Mouse (Mus musculus) left cerebral cortex, postnatal 14 days (tissue): ENCODE results near the gene Plk5. TPM values are rescaled to one million over a fixed set of nuclear protein-coding genes. Genes with fewer than 3 reads are reported as not detected.

ENCODE experiments used
- DNase-seq, 2 experiments: peaks; one replicate each; pipeline ENCODE4 v3.0.0; 2021 to 2022; ENCODE audit warnings: low spot score in 2 of 2, mixed read lengths in 1 of 2
- intact Hi-C: fragments of 180-260 bp; cut with DNase I; formaldehyde crosslinking; loops from one replicate; pipeline ENCODE4 v1.15.1; 2025
- total RNA-seq, 2 experiments: library from RNA; stranded (reverse); gene quantifications; 2 replicates each; pipeline ENCODE4 v1.2.3; 2021

The Plk5 gene
- total RNA-seq, 2 experiments from 2014 or later = 7.6 to 10.6 TPM

GRCm38 (mm10) chr10:80348981-80349380, 7.3 kb upstream of the Plk5 start:
- no peak for DNase-seq
- intact Hi-C loops = no loop called here

GRCm38 (mm10) chr10:80350292-80350691, 6.0 kb upstream of the Plk5 start:
- intact Hi-C loops = loop anchor here (10.0 kb wide), 1 partner anchor 145 kb away; the partner anchor contains the start of gene Onecut3
- peak; percentile 79 to 87 for DNase-seq

- intact Hi-C loops = loop anchor here (10.0 kb wide), 1 partner anchor 143 kb away; the partner anchor contains the start of gene Onecut3
- DNase-seq = no peak
Measured at GRCm38 (mm10) chr10:80351896-80352295, 4.4 kb upstream of the Plk5 start.

GRCm38 (mm10) chr10:80352727-80353126, 3.5 kb upstream of the Plk5 start:
- intact Hi-C loops = loop anchor here (10.0 kb wide), 1 partner anchor 142 kb away; the partner anchor contains the start of gene Onecut3
- no peak for DNase-seq

- intact Hi-C loops = loop anchor here (10.0 kb wide), 1 partner anchor 139 kb away; the partner anchor contains the start of gene Onecut3
- DNase-seq = no peak
Measured at GRCm38 (mm10) chr10:80355431-80355830, 828 bp upstream of the Plk5 start.

GRCm38 (mm10) chr10:80356737-80357136, 478 bp downstream of the Plk5 start:
- DNase-seq = peak in 1 of 2 experiments; percentile 40
- intact Hi-C loops = loop anchor here (10.0 kb wide), 1 partner anchor 138 kb away; the partner anchor contains the start of gene Onecut3

- DNase-seq = peak in 1 of 2 experiments; percentile 50
- intact Hi-C loops = loop anchor here (10.0 kb wide), 1 partner anchor 137 kb away; the partner anchor contains the start of gene Onecut3
Measured at GRCm38 (mm10) chr10:80357336-80357735, 1.1 kb downstream of the Plk5 start.

- intact Hi-C loops = loop anchor here (10.0 kb wide), 1 partner anchor 137 kb away; the partner anchor contains the start of gene Onecut3
- DNase-seq = no peak
Measured at GRCm38 (mm10) chr10:80357994-80358639, 1.9 kb downstream of the Plk5 start.

GRCm38 (mm10) chr10:80363734-80364133, 7.5 kb downstream of the Plk5 start:
- DNase-seq = no peak
- intact Hi-C loops = no loop called here

- no peak for DNase-seq
- intact Hi-C loops = no loop called here
Measured at GRCm38 (mm10) chr10:80365736-80366135, 9.5 kb downstream of the Plk5 start.

GRCm38 (mm10) chr10:80367954-80368353, 11.7 kb downstream of the Plk5 start:
- no peak for DNase-seq
- intact Hi-C loops = no loop called here

GRCm38 (mm10) chr10:80368392-80368791, 12.1 kb downstream of the Plk5 start:
- no peak for DNase-seq
- intact Hi-C loops = no loop called here

- intact Hi-C loops = loop anchor here (5.0 kb wide), 1 partner anchor 193 kb away; the partner anchor contains the start of gene Efna2
Measured at GRCm38 (mm10) chr10:80369995-80370747, 13.9 kb downstream of the Plk5 start.

GRCm38 (mm10) chr10:80371411-80371966, 15.2 kb downstream of the Plk5 start:
- peak; percentile 69 to 92 for DNase-seq
- intact Hi-C loops = loop anchor here (5.0 kb wide), 1 partner anchor 194 kb away; the partner anchor contains the start of gene Efna2

More at GRCm38 (mm10) chr10:80369995-80370747, 13.9 kb downstream of the Plk5 start:
- DNase-seq = no peak

GRCm38 (mm10) chr10:80371983-80372382, 15.7 kb downstream of the Plk5 start:
- intact Hi-C loops = loop anchor here (5.0 kb wide), 1 partner anchor 195 kb away; the partner anchor contains the start of gene Efna2

GRCm38 (mm10) chr10:80372706-80373105, 16.4 kb downstream of the Plk5 start:
- intact Hi-C loops = loop anchor here (5.0 kb wide), 1 partner anchor 195 kb away; the partner anchor contains the start of gene Efna2
- DNase-seq = no peak

More at GRCm38 (mm10) chr10:80371983-80372382, 15.7 kb downstream of the Plk5 start:
- DNase-seq = no peak

- intact Hi-C loops = loop anchor here (2.0 to 5.0 kb wide), 2 partner anchors 33 to 197 kb away; partner anchors contain the start of gene Efna2
- DNase-seq = peak; percentile 88 to 89
Measured at GRCm38 (mm10) chr10:80374063-80374462, 17.8 kb downstream of the Plk5 start.

- peak; percentile 95 to 97 for DNase-seq
- intact Hi-C loops = no loop called here
Measured at GRCm38 (mm10) chr10:80376160-80376559, 19.9 kb downstream of the Plk5 start.

GRCm38 (mm10) chr10:80377716-80378115, 21.5 kb downstream of the Plk5 start:
- intact Hi-C loops = no loop called here

More at GRCm38 (mm10) chr10:80377716-80378115, 21.5 kb downstream of the Plk5 start:
- DNase-seq = no peak
